Mouse (Mus musculus) layer of hippocampus, adult 2 months (tissue): Measurements from ENCODE around the gene Slc25a35. TPM values are rescaled to one million over a fixed set of nuclear protein-coding genes. Genes with fewer than 3 reads are reported as not detected.
"Not testable (repeated sequence)": the region's sequence is repeated elsewhere in the genome, so short reads cannot be mapped to it uniquely, and the experiment has no call there.

Experiments
- DNase-seq, 2 experiments: peaks; one replicate each; pipeline ENCODE4 v3.0.0; 2022; ENCODE audit warnings: low spot score in 2 of 2
- H3K27ac ChIP-seq: fragments of 200-600 bp; 2 replicates; pipeline ENCODE4 v1.8.1; 2022
- H3K4me3 ChIP-seq: fragments of 200-600 bp; 2 replicates; pipeline ENCODE4 v1.8.1; 2022; ENCODE audit warnings: mild to moderate bottlenecking
- CTCF ChIP-seq: fragments of 200-600 bp; conservative IDR thresholded peaks from 2 replicates; pipeline ENCODE4 v1.8.1; 2022; ENCODE audit warnings: antibody characterized with exemption, mild to moderate bottlenecking, moderate library complexity
- long read RNA-seq, 2 experiments: library from polyadenylated mRNA; stranded (forward); transcript quantifications; one replicate each; pipeline ENCODE4 v2.0.0; 2021; ENCODE audit warnings: borderline mapping rate in 2 of 2
- total RNA-seq, 2 experiments: library from RNA; stranded (reverse); gene quantifications; 2 replicates each; pipeline ENCODE4 v1.2.3; 2021

Gene Slc25a35
- total RNA-seq: 1 to 10 TPM; 5.8 to 6.2 TPM
- long read RNA-seq, experiment 1, partial matches to known transcripts: 1 of 5 reads
- long read RNA-seq, experiment 1, other reads (novel, unspliced or antisense): 1 of 5 reads
- long read RNA-seq, experiment 2, partial matches to known transcripts: 1 of 4 reads
- long read RNA-seq, experiment 2, other reads (novel, unspliced or antisense): 0 of 4 reads

GRCm38 (mm10) chr11:68967337-68968282 lies at the start of gene Slc25a35:
Gene Slc25a35, plus strand, starts transcription at chr11:68968131.
- DNase-seq: peak; percentile 89 to 92
- Histone ChIP-seq H3K27ac (peak within 1 kb of the TSS; percentile 90), H3K4me3 (peak within 1 kb of the TSS; percentile 71)
- TF ChIP-seq CTCF: no peak; the same call in none of the 2 replicates

GRCm38 (mm10) chr11:68923191-68923590 lies 44.7 kb upstream of the Slc25a35 start:
- Histone ChIP-seq H3K4me3 (no peak overlapping the region), H3K27ac (no peak overlapping the region)
- TF ChIP-seq CTCF: no peak
- DNase-seq: no peak

GRCm38 (mm10) chr11:68924749-68925148 lies 43.2 kb upstream of the Slc25a35 start:
- Histone ChIP-seq H3K27ac (no peak overlapping the region), H3K4me3 (no peak overlapping the region)
- no peak for TF ChIP-seq CTCF
- no peak for DNase-seq

GRCm38 (mm10) chr11:68926981-68927380 lies 41.0 kb upstream of the Slc25a35 start, which contains the start of gene Odf4:
Gene Odf4, minus strand, starts transcription at chr11:68927081.
- TF ChIP-seq CTCF: no peak
- Histone ChIP-seq H3K4me3 (no peak within 1 kb of the TSS), H3K27ac (no peak within 1 kb of the TSS)
- no peak for DNase-seq

- DNase-seq: no peak
- no peak overlapping the region for H3K4me3 ChIP-seq
- no peak for TF ChIP-seq CTCF
- no peak overlapping the region for H3K27ac ChIP-seq
Observed at GRCm38 (mm10) chr11:68929947-68930346, 38.0 kb upstream of the Slc25a35 start.

- TF ChIP-seq CTCF: no peak
- H3K27ac ChIP-seq: no peak overlapping the region
- no peak for DNase-seq
- no peak overlapping the region for H3K4me3 ChIP-seq
Observed at GRCm38 (mm10) chr11:68933885-68934507, 33.9 kb upstream of the Slc25a35 start.

- not testable (repeated sequence) for H3K4me3 ChIP-seq, DNase-seq, H3K27ac ChIP-seq
Observed at GRCm38 (mm10) chr11:68936951-68937350, 31.0 kb upstream of the Slc25a35 start.

- Histone ChIP-seq H3K27ac (peak overlapping the region; percentile 91), H3K4me3 (peak overlapping the region; percentile 64)
- DNase-seq: peak; percentile 85 to 92
- TF ChIP-seq CTCF: no peak
Observed at GRCm38 (mm10) chr11:68939451-68940304, 28.3 kb upstream of the Slc25a35 start.

- peak overlapping the region; percentile 64 for H3K4me3 ChIP-seq
- no peak for TF ChIP-seq CTCF
- peak overlapping the region; percentile 91 for H3K27ac ChIP-seq
- DNase-seq: no peak
Observed at GRCm38 (mm10) chr11:68940516-68940915, 27.4 kb upstream of the Slc25a35 start.

GRCm38 (mm10) chr11:68942731-68943130 lies 25.2 kb upstream of the Slc25a35 start:
- DNase-seq: no peak
- Histone ChIP-seq H3K4me3 (no peak overlapping the region), H3K27ac (no peak overlapping the region)
- TF ChIP-seq CTCF: no peak

GRCm38 (mm10) chr11:68945245-68945644 lies 22.7 kb upstream of the Slc25a35 start:
- Histone ChIP-seq H3K27ac (no peak overlapping the region), H3K4me3 (no peak overlapping the region)
- DNase-seq: no peak
- TF ChIP-seq CTCF: no peak

GRCm38 (mm10) chr11:68946001-68946400 lies 21.9 kb upstream of the Slc25a35 start:
- TF ChIP-seq CTCF: no peak
- Histone ChIP-seq H3K4me3 (no peak overlapping the region), H3K27ac (no peak overlapping the region)
- no peak for DNase-seq
